Mouse (Mus musculus) adrenal gland (tissue): ENCODE results near the gene Gna13.

Experiments used
- intact Hi-C: fragments of 180-260 bp; cut with DNase I; formaldehyde crosslinking; loops from one replicate; pipeline ENCODE4 v1.15.1; 2025

The Gna13 gene

GRCm38 (mm10) chr11:109365818-109366217 lies 3.2 kb downstream of the Gna13 start:
- intact Hi-C loops: no loop called here

GRCm38 (mm10) chr11:109366802-109367579 lies 4.4 kb downstream of the Gna13 start:
- intact Hi-C loops: no loop called here

- intact Hi-C loops: no loop called here
These were observed 6.5 kb downstream of the Gna13 start for GRCm38 (mm10) chr11:109369026-109369637.

GRCm38 (mm10) chr11:109375412-109375811 lies 12.8 kb downstream of the Gna13 start:
- intact Hi-C loops: loop anchor here (5.0 kb wide), 1 partner anchor 42 kb away; no protein-coding TSS in a partner anchor

- intact Hi-C loops: loop anchor here (5.0 kb wide), 1 partner anchor 41 kb away; no protein-coding TSS in a partner anchor
These were observed 14.0 kb downstream of the Gna13 start for GRCm38 (mm10) chr11:109376484-109377143.

GRCm38 (mm10) chr11:109377477-109377876 lies 14.8 kb downstream of the Gna13 start:
- intact Hi-C loops: loop anchor here (5.0 kb wide), 1 partner anchor 40 kb away; no protein-coding TSS in a partner anchor

GRCm38 (mm10) chr11:109378051-109378450 lies 15.4 kb downstream of the Gna13 start:
- intact Hi-C loops: loop anchor here (5.0 kb wide), 1 partner anchor 39 kb away; no protein-coding TSS in a partner anchor

GRCm38 (mm10) chr11:109380662-109381061 lies 18.0 kb downstream of the Gna13 start:
- intact Hi-C loops: no loop called here

- intact Hi-C loops: no loop called here
These were observed 22.7 kb downstream of the Gna13 start for GRCm38 (mm10) chr11:109385296-109385695.

GRCm38 (mm10) chr11:109389046-109389445 lies 26.4 kb downstream of the Gna13 start:
- intact Hi-C loops: no loop called here

- intact Hi-C loops: no loop called here
These were observed 28.6 kb downstream of the Gna13 start for GRCm38 (mm10) chr11:109391200-109391599.

- intact Hi-C loops: no loop called here
These were observed 29.1 kb downstream of the Gna13 start for GRCm38 (mm10) chr11:109391760-109392159.

- intact Hi-C loops: no loop called here
These were observed 30.0 kb downstream of the Gna13 start for GRCm38 (mm10) chr11:109392601-109393000.

- intact Hi-C loops: no loop called here
These were observed 32.1 kb downstream of the Gna13 start for GRCm38 (mm10) chr11:109394758-109395157.

GRCm38 (mm10) chr11:109395291-109395690 lies 32.7 kb downstream of the Gna13 start:
- intact Hi-C loops: no loop called here

- intact Hi-C loops: loop anchor here (5.0 kb wide), 1 partner anchor 44 kb away; the partner anchor contains the start of gene Gna13
These were observed 43.8 kb downstream of the Gna13 start for GRCm38 (mm10) chr11:109406431-109406830.

- intact Hi-C loops: no loop called here
These were observed 47.8 kb downstream of the Gna13 start for GRCm38 (mm10) chr11:109410197-109410980.

GRCm38 (mm10) chr11:109413617-109414016 lies 51.0 kb downstream of the Gna13 start, which contains the start of gene 9930022D16Rik:
9930022D16Rik (plus strand) TSS chr11:109413917.
- intact Hi-C loops: no loop called here

- intact Hi-C loops: loop anchor here (5.0 kb wide), 1 partner anchor 38 kb away; no protein-coding TSS in a partner anchor
These were observed 52.2 kb downstream of the Gna13 start for GRCm38 (mm10) chr11:109414802-109415201.

GRCm38 (mm10) chr11:109416709-109417420 lies 54.2 kb downstream of the Gna13 start:
- intact Hi-C loops: loop anchor here (5.0 kb wide), 1 partner anchor 40 kb away; no protein-coding TSS in a partner anchor
